Mouse (Mus musculus) CD4-positive naive resting alpha-beta T cell, adult 76 days (primary cell): ENCODE results near the gene Dohh. TPM values are rescaled to one million over a fixed set of nuclear protein-coding genes. Genes with fewer than 3 reads are reported as not detected.

Source experiments
- total RNA-seq: library from RNA; stranded (reverse); gene quantifications from one replicate; pipeline ENCODE4 v1.2.4, GENCODE M21; 2023

Gene Dohh
- total RNA-seq = 28.8 TPM

DNA sequence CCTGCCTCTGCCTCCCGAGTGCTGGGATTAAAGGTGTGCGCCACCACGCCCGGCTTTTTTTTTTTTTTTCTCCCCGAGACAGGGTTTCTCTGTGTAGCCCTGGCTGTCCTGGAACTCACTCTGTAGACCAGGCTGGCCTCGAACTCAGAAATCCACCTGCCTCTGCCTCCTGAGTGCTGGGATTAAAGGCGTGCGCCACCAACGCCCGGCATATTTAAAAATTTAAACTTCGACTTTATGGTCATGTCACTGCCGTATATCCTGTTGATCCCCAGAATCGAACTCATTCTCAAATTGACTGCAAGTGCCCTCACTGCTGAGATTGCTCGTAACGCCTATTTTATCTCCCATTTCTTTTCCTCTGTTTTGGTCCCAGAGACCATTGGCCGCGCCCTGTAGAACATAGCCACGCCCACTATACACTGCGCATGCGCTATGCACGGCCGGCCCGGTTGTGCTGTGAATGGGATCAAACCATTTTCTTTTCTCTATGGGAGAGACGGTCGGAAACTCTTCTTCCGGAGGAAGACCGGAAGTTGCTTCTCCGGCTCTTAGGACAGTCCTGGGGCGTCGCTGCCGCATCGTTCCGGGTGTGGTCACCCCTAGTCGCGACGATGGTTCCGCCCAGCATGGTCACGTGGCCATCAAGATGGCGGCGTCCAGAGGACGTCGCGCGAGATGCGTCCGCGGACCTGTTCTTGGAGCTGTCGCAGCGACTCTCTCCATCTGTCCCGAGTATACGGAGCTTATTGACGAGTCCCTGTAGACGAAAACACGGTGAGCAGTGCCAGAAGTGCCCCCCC is at the start of gene Dohh, which contains the start of gene Gm48551:
TSS of gene Dohh (plus strand) at position 627 of the 803 bp plus-strand sequence.
TSS of gene Gm48551 (plus strand) at position 665 of the 803 bp plus-strand sequence.

DNA sequence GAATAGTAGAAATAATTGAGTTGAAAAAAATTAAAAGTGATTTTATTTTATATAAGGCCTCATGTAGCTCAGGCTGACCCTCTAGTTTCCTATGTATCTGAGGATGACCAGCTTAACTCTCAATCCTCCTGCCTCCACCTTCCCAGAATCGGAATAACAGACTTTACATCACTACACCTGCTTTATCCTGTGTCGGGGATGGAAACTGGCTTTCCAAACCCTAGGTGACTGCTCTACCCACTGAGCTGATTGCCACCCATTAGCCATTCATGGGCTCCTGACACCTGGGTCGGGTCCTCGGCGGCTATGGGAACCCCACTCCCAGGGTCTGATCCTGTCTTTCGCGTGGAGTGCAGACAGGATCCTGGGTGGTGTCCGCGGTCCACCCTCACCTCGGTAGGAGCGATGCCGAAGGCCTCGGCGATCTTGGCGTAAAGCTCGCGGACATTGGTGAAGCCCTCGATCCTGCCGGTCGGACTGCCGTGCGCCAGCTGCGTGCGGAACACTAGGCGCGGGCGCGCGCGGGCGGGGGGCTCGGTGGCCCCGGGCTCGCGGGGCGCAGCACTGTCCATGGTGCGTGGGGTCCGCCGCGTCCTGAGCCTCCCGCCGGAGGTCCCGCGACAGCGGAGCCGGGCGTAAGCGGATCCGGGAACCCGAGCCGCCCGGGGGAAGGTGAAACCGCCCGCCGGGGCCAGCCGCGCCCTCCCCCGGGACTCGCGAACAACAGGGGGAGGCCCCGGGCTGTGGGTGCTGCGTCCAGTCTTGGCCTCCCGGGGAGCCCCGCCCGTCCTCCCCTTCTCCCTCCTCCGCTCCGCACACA is 41.3 kb upstream of the Dohh start, which contains the start of gene Gipc3:
TSS of gene Gipc3 (minus strand) at position 581 of the 820 bp plus-strand sequence.

GRCm38 (mm10) chr10:81350351-81351063 is 33.7 kb upstream of the Dohh start, which contains the start of gene Hmg20b:
Gene Hmg20b (minus strand): TSS chr10:81350480.

GRCm38 (mm10) chr10:81356991-81357844 is 27.0 kb upstream of the Dohh start, which contains the start of gene Mfsd12:
Gene Mfsd12 (plus strand): TSS chr10:81357491.

GRCm38 (mm10) chr10:81365672-81366476 is 18.4 kb upstream of the Dohh start, which contains the start of gene 4930404N11Rik:
Gene 4930404N11Rik (minus strand): TSS chr10:81365816.

DNA sequence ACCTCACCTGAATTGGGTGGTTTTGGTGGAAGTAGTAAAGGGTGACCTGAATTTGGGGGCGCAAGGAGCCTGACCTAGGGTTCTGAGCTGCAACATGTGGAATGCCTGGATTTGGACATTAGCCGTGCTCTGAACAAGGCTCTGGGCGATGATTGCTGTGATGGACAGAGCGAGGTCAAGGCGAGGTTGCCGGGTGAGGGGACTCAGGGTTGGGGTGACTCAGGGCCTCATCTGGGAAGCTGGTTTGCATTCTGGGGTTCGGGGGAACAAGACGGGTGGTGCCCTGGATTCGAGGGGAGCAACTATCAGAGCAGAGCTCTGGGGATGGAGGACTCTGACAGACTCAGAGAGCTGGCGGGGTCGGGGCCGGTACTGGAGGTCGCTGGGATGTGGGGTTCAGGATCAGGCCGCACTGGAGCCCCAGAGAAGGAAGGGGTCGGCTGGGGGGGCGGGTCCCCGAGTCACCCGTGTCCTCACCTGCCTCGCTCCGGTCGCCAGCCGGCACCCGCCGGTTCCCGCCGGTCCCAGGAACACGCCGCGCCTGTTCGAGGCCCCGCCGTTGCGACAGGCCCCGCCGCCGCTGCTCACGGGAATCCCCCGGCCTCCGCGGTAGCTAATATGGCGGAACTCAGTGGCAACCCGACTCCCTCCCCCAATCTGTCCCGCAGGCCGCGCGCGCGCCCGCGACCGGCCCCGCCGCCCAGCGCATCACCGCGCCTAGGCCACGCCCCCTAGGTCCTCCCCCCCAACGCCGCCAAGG is 6.3 kb upstream of the Dohh start, which contains the start of gene Fzr1:
TSS of gene Fzr1 (minus strand) at position 724 of the 760 bp plus-strand sequence.

DNA sequence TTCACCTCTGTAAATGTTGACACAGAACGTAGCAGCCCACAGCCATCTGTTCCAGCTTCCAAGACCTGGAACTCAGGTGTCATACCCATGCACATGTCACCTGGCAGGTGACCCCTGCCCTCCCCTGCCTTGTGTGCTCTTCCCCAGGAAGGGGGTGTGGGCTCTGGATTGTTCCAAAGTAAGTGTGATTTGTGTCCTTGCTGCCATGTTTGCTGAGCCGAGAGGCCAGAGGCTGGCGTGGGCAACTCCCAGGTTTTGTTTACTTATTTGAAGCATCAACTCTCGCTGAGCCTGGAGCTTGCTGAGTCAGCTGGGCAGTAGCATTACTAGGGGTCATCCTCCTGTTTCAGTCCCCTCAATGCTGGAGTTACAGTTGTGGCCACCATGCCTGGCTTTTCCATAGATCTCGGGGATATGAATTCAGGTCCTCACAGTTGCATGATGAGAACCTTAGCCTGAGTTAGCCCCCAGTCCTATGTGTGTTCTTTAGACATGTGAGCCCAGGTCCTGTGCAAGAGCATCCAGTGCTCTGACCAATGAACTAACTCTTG is 4.4 kb downstream of the Dohh start, which contains the start of gene Gm48552:
TSS of gene Gm48552 (plus strand) at position 501 of the 551 bp plus-strand sequence.

GRCm38 (mm10) chr10:81392781-81393185 is 8.6 kb downstream of the Dohh start, which contains the start of gene Smim24:
Gene Smim24 (plus strand): TSS chr10:81393051.

Other genes starting within 250 kb of the Dohh start
- gene Zbtb7a, start 249.2 kb upstream of the Dohh start, total RNA-seq = 49.1 TPM
- 35.3 TPM for gene Pias4, start 216.5 kb upstream of the Dohh start, total RNA-seq
- gene Eef2, start 207.8 kb upstream of the Dohh start, total RNA-seq = 2,404 TPM
- 57.0 TPM for gene Dapk3, start 201.4 kb upstream of the Dohh start, total RNA-seq
- gene 4930442H23Rik, start 200.6 kb upstream of the Dohh start, total RNA-seq = not detected
- not detected for gene Nmrk2, start 182.4 kb upstream of the Dohh start, total RNA-seq
- gene Atcay, start 153.6 kb upstream of the Dohh start, total RNA-seq = 0.85 TPM
- 10.6 TPM for gene Zfr2, start 151.3 kb upstream of the Dohh start, total RNA-seq
- 16.6 TPM for gene Matk, start 131.5 kb upstream of the Dohh start, total RNA-seq
- 110 TPM for gene Mrpl54, start 117.5 kb upstream of the Dohh start, total RNA-seq
- gene Apba3, start 117.5 kb upstream of the Dohh start, total RNA-seq = 31.3 TPM
- gene Tjp3, start 92.8 kb upstream of the Dohh start, total RNA-seq = 4.2 TPM
- gene Pip5k1c, start 91.5 kb upstream of the Dohh start, total RNA-seq = 110 TPM
- gene Cactin, start 63.3 kb upstream of the Dohh start, total RNA-seq = 42.7 TPM
- gene Tbxa2r, start 55.7 kb upstream of the Dohh start, total RNA-seq = 16.5 TPM
- gene Gipc3, start 41.2 kb upstream of the Dohh start, total RNA-seq = 0.21 TPM
- 51.8 TPM for gene Hmg20b, start 33.9 kb upstream of the Dohh start, total RNA-seq
- gene Mfsd12, start 26.9 kb upstream of the Dohh start, total RNA-seq = 4.4 TPM
- gene 4930404N11Rik, start 18.6 kb upstream of the Dohh start, total RNA-seq = 4.9 TPM
- gene Fzr1, start 5.9 kb upstream of the Dohh start, total RNA-seq = 35.7 TPM
- gene Gm48551, start within 50 bp of the Dohh start, total RNA-seq = 4.5 TPM
- gene Gm48552, start 4.6 kb downstream of the Dohh start, total RNA-seq = 3.5 TPM
- gene Smim24, start 8.6 kb downstream of the Dohh start, total RNA-seq = 3.1 TPM
- gene Nfic, start 71.2 kb downstream of the Dohh start, total RNA-seq = 21.0 TPM
- gene Celf5, start 98.3 kb downstream of the Dohh start, total RNA-seq = not detected
- 148 TPM for gene Ncln, start 112.0 kb downstream of the Dohh start, total RNA-seq
- 110 TPM for gene S1pr4, start 115.7 kb downstream of the Dohh start, total RNA-seq
- gene Gna15, start 139.8 kb downstream of the Dohh start, total RNA-seq = 2.1 TPM
- 15.2 TPM for gene Gna11, start 160.8 kb downstream of the Dohh start, total RNA-seq
- 523 TPM for gene Aes, start 175.1 kb downstream of the Dohh start, total RNA-seq
- 4.3 TPM for gene Tle2, start 190.1 kb downstream of the Dohh start, total RNA-seq
- not detected for gene Tle6, start 216.6 kb downstream of the Dohh start, total RNA-seq
- gene BC025920, start 221.8 kb downstream of the Dohh start, total RNA-seq = 4.0 TPM
- 21.5 TPM for gene Sirt6, start 243.4 kb downstream of the Dohh start, total RNA-seq
- gene Ankrd24, start 244.1 kb downstream of the Dohh start, total RNA-seq = 5.2 TPM